Mouse (Mus musculus): ENCODE results near the gene Gm7168. TPM values are rescaled to one million over a fixed set of nuclear protein-coding genes. Genes with fewer than 3 reads are reported as not detected.

Gene Gm7168
- polyA plus RNA-seq, 1 experiment from 2014 or later = not detected

Other genes with a start within 250 kb of the Gm7168 start
- 34.3 and 34.6 TPM in 2 replicates for gene Afdn, start 187.8 kb upstream of the Gm7168 start, polyA plus RNA-seq (2014; fragmentation: Nextera tagmentation; extraction: Ambion mirVana)
- 1.2 and 1.4 TPM in 2 replicates for gene Tcte2, start 186.5 kb upstream of the Gm7168 start, polyA plus RNA-seq (2014; fragmentation: Nextera tagmentation; extraction: Ambion mirVana)
- gene Gm7356, start 55.3 kb downstream of the Gm7168 start, polyA plus RNA-seq (2014; fragmentation: Nextera tagmentation; extraction: Ambion mirVana) = not detected in 2 replicates
- gene Gm7358, start 111.2 kb downstream of the Gm7168 start, polyA plus RNA-seq (2014; fragmentation: Nextera tagmentation; extraction: Ambion mirVana) = not detected in 2 replicates

Data from liver, embryonic 11.5 days (tissue).